Mouse (Mus musculus): ENCODE results near the gene S100pbp. TPM values are rescaled to one million over a fixed set of nuclear protein-coding genes. Genes with fewer than 3 reads are reported as not detected.
"Not testable (repeated sequence)": the region's sequence is repeated elsewhere in the genome, so short reads cannot be mapped to it uniquely, and the experiment has no call there.

The S100pbp gene
- polyA plus RNA-seq, 1 experiment from 2014 or later, result 17.2 TPM

DNA sequence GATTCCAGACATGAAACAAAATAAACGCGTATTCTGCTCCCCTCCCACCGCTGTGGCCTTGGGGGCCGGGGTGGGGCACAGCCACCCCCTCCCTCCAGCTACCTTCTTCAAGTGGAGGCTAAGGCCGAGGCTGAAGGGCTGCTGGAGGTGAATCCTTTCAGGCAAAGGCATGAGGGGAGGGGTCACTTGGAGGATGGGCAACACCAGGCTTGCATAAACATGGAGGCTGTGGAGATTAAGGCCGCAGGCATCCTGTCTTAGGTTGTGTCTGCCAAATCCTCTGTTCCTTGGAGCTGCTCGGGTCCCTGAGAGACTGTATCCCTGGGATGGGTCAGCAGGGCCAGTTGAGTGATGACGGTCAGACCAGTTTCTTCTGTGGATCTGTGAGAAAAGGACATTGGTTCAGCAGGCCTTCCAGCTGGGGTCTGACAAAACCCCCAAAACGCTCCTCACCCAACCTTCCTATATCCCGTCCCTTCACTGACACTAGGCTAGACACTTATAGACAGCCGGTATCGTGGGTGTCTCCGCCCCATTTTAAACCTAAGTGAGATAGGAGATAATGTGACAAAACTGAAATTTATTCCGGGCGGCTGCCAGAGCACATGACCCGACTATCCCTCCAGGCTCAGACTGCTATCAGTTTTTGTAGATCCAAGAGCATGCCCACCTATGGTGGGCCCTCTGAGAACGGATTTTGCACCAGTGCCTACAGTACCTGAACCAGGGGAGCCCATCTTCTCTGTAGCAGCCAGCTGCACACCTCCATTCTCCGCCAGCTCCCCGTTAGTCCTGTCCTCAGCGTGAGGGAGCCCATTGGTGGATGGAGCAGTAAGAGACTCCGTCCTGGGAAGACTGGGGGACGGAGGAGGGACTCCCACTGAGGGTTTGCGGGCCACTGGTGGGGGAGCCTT, 31.8 kb upstream of the S100pbp start:
- 79% methylated on average over 23 of the region's 23 CpGs for WGBS

DNA sequence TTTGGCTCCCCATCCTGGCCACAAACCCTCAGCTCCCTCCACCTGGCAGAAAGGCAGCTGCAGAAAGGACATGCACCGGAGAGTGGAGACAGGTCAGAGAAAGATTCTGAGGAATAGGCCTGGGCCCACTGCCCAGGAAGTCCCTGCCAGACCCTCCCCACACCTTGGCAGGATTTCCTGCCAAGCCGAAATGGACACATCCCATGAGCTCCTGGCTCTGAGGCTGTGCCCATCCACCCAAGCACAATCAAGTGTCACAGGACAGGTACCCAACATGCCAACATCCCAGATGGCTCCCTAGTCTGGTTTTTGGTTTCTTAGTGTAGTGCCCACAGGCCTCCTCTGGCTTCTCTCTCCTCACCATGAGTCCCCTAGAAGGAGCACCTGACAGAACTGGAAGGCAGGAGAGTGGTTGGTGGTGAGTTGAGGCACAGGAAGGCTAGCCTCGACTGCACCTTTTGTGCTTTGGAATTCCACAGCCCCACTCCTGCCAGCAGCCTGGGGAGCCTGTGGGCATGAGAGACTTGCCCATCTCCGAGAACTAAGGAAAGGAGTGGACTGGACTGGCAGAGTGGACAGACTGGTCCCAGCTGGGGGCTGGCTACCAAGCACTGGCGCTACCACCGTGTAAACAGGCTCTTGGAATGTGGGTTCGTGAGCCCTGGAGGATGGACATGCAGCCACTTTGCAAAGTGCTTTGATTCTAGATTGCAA, 31.0 kb upstream of the S100pbp start:
- 71% methylated on average over 7 of the region's 7 CpGs for WGBS
- H3K27ac ChIP-seq (ENCODE audit: low read length), result no peak overlapping the region

More for the DNA sequence above, 31.8 kb upstream of the S100pbp start:
- Histone ChIP-seq H3K4me1 (replicated peaks; ENCODE audit: control insufficient read depth, insufficient read depth, low read length) (peaks cover 15% of the 10 kb centered on the region), H3K9ac (replicated peaks; ENCODE audit: low read depth, low read length) (no peak overlapping the region), H3K4me3 (replicated peaks; ENCODE audit: low read length) (no peak overlapping the region), H3K27me3 (replicated peaks; ENCODE audit: control insufficient read depth, insufficient read depth, low read length) (no peaks in the 10 kb centered on the region), H3K36me3 (ENCODE audit: control insufficient read depth, insufficient read depth) (peaks cover 25% of the 10 kb centered on the region), H3K4me2 (ENCODE audit: low read length) (no peak overlapping the region), H3K9me3 (ENCODE audit: control insufficient read depth, low read length) (no peaks in the 10 kb centered on the region), H3K27ac (ENCODE audit: low read length) (no peak overlapping the region)
- no peak for ATAC-seq

DNA sequence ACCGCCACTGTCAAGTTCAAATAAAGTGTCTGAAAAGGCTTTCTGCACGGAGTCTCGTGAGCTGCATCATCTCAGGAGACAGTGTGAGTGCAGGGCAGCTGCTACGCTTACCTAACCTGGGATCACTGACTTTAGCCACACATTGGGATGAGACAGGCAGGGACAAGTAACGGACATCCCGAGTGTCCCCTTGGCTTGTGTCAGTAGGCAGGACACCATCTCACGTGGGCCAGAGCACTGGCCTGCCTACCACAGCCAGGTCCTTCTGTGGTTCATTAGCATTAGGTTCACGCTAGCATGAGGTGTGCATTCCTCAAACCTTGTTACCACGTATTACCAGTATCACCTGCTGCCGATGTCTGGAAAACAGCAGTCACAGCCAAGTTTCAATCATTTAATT, 29.7 kb upstream of the S100pbp start:
- ATAC-seq, result no peak
- peaks cover 8% of the 10 kb centered on the region for H3K4me1 ChIP-seq (replicated peaks; ENCODE audit: control insufficient read depth, insufficient read depth, low read length)
- H3K9me3 ChIP-seq (ENCODE audit: control insufficient read depth, low read length), result no peaks in the 10 kb centered on the region
- H3K4me2 ChIP-seq (ENCODE audit: low read length), result no peak overlapping the region
- no peak overlapping the region for H3K27ac ChIP-seq (ENCODE audit: low read length)
- H3K36me3 ChIP-seq (ENCODE audit: control insufficient read depth, insufficient read depth), result peaks cover 27% of the 10 kb centered on the region
- 84% methylated on average over 10 of the region's 10 CpGs for WGBS
- H3K9ac ChIP-seq (replicated peaks; ENCODE audit: low read depth, low read length), result no peak overlapping the region
- no peaks in the 10 kb centered on the region for H3K27me3 ChIP-seq (replicated peaks; ENCODE audit: control insufficient read depth, insufficient read depth, low read length)
- H3K4me3 ChIP-seq (replicated peaks; ENCODE audit: low read length), result no peak overlapping the region

More for the DNA sequence above, 31.0 kb upstream of the S100pbp start:
- Histone ChIP-seq H3K4me1 (replicated peaks; ENCODE audit: control insufficient read depth, insufficient read depth, low read length) (peaks cover 8% of the 10 kb centered on the region), H3K4me3 (replicated peaks; ENCODE audit: low read length) (no peak overlapping the region), H3K27me3 (replicated peaks; ENCODE audit: control insufficient read depth, insufficient read depth, low read length) (no peaks in the 10 kb centered on the region), H3K4me2 (ENCODE audit: low read length) (no peak overlapping the region), H3K9ac (replicated peaks; ENCODE audit: low read depth, low read length) (no peak overlapping the region), H3K36me3 (ENCODE audit: control insufficient read depth, insufficient read depth) (peaks cover 25% of the 10 kb centered on the region), H3K9me3 (ENCODE audit: control insufficient read depth, low read length) (no peaks in the 10 kb centered on the region)
- ATAC-seq, result no peak

DNA sequence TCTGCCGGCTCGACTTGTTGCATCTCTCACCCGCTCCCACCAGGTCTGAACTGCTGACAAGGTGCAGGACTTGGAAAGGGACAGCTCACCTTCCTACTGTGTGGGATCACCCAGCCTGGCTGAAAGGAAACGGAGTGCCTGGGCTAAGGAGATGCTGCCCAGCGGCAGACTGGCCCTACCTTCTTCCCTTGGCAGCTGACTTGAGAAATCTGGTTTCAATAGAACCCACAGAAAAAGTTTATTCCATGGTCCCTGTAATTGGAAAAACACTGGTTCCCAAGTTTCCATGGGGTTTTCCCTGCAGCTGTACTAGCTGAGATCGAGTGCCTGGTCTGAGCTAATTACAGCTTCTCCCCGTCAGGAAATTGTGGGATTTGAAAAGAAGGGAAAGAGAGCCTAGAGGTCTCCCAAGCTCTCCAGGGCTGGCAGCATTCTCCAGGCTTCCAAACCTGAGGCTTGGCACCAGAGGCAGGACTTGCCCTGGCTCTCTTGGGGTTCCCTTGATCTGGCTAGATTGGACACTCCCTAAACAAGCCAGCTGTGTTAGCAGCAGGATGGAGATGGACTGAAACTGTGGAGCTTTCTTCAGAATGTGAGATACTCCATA, 29.1 kb upstream of the S100pbp start:
- peaks cover 6% of the 10 kb centered on the region for H3K4me1 ChIP-seq (replicated peaks; ENCODE audit: control insufficient read depth, insufficient read depth, low read length)
- no peak for ATAC-seq
- no peak overlapping the region for H3K4me3 ChIP-seq (replicated peaks; ENCODE audit: low read length)
- no peaks in the 10 kb centered on the region for H3K27me3 ChIP-seq (replicated peaks; ENCODE audit: control insufficient read depth, insufficient read depth, low read length)
- no peak overlapping the region for H3K9ac ChIP-seq (replicated peaks; ENCODE audit: low read depth, low read length)
- H3K9me3 ChIP-seq (ENCODE audit: control insufficient read depth, low read length), result no peaks in the 10 kb centered on the region
- no peak overlapping the region for H3K4me2 ChIP-seq (ENCODE audit: low read length)
- WGBS, result 79% methylated on average over 7 of the region's 7 CpGs
- H3K27ac ChIP-seq (ENCODE audit: low read length), result no peak overlapping the region
- H3K36me3 ChIP-seq (ENCODE audit: control insufficient read depth, insufficient read depth), result peaks cover 27% of the 10 kb centered on the region

DNA sequence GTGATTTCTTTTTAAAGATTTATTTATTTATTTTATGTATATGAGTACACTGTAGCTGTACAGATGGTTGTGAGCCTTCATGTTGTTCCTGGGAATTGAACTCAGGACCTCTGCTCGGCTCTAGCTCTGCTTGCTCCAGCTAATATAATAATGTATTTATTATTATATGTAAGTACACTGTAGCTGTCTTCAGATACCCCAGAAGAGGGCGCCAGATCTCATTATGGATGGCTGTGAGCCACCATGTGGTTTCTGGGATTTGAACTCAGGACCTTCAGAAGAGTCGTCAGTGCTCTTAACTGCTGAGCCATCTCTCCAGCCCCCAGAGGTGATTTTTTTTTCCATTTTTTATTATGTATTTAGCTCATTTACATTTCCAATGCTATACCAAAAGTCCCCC, 23.0 kb upstream of the S100pbp start:
- ATAC-seq; H3K27me3 ChIP-seq (replicated peaks; ENCODE audit: control insufficient read depth, insufficient read depth, low read length): not testable (repeated sequence)

DNA sequence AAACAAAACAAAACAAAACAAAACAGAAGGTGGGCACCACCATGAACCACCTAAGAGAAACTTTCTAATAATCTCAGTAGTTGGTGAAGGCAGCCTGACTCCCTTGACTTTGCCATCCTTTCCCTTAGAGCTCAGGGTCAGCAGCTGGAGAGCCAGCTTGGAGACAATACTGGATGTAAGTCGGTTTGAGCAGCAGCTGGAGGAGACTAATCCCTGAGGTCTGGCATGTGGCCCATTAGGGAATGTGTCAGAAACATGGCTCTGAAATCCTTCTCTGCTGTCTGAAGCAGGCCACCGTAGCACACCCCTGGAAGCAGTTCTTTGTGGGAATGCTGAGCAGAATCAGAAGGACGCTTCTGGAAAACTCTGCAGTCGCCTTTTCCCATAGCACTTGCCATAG, 21.9 kb upstream of the S100pbp start:
- H3K9ac ChIP-seq (replicated peaks; ENCODE audit: low read depth, low read length), result no peak overlapping the region
- WGBS, result 73% methylated on average over 4 of the region's 4 CpGs
- no peaks in the 10 kb centered on the region for H3K9me3 ChIP-seq (ENCODE audit: control insufficient read depth, low read length)
- no peaks in the 10 kb centered on the region for H3K27me3 ChIP-seq (replicated peaks; ENCODE audit: control insufficient read depth, insufficient read depth, low read length)
- H3K4me2 ChIP-seq (ENCODE audit: low read length), result no peak overlapping the region
- H3K27ac ChIP-seq (ENCODE audit: low read length), result no peak overlapping the region
- no peaks in the 10 kb centered on the region for H3K4me1 ChIP-seq (replicated peaks; ENCODE audit: control insufficient read depth, insufficient read depth, low read length)
- peaks cover 42% of the 10 kb centered on the region for H3K36me3 ChIP-seq (ENCODE audit: control insufficient read depth, insufficient read depth)
- no peak for ATAC-seq
- no peak overlapping the region for H3K4me3 ChIP-seq (replicated peaks; ENCODE audit: low read length)

More for the DNA sequence above, 23.0 kb upstream of the S100pbp start:
- H3K36me3 ChIP-seq (ENCODE audit: control insufficient read depth, insufficient read depth), result peaks cover 41% of the 10 kb centered on the region
- H3K4me1 ChIP-seq (replicated peaks; ENCODE audit: control insufficient read depth, insufficient read depth, low read length); H3K27ac ChIP-seq (ENCODE audit: low read length); H3K4me3 ChIP-seq (replicated peaks; ENCODE audit: low read length); H3K9me3 ChIP-seq (ENCODE audit: control insufficient read depth, low read length); H3K9ac ChIP-seq (replicated peaks; ENCODE audit: low read depth, low read length); H3K4me2 ChIP-seq (ENCODE audit: low read length): not testable (repeated sequence)
- 72% methylated on average over 3 of the region's 3 CpGs for WGBS

DNA sequence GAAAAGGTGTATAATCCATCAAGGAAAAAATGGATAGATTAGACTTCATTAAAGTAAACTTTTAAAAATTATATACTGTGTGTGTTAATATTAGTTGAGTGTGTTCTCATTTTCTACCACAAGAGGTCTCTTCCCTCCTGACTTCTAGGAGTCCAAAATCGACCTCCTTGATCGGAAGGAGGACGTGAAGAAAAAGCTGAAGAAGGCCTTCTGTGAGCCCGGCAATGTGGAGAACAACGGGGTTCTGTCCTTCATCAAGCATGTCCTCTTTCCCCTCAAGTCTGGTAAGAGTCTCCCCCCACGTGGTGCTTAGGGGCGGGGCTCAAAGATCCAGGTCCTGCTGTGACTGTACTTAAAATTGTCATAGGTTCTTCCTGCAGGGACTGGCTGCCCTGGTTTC, 20.0 kb upstream of the S100pbp start:
- no peaks in the 10 kb centered on the region for H3K27me3 ChIP-seq (replicated peaks; ENCODE audit: control insufficient read depth, insufficient read depth, low read length)
- H3K4me2 ChIP-seq (ENCODE audit: low read length), result no peak overlapping the region
- H3K9ac ChIP-seq (replicated peaks; ENCODE audit: low read depth, low read length), result no peak overlapping the region
- H3K27ac ChIP-seq (ENCODE audit: low read length), result no peak overlapping the region
- H3K9me3 ChIP-seq (ENCODE audit: control insufficient read depth, low read length), result no peaks in the 10 kb centered on the region
- WGBS, result 46% methylated on average over 7 of the region's 7 CpGs
- ATAC-seq, result no peak
- no peak overlapping the region for H3K4me3 ChIP-seq (replicated peaks; ENCODE audit: low read length)
- H3K36me3 ChIP-seq (ENCODE audit: control insufficient read depth, insufficient read depth), result peaks cover 40% of the 10 kb centered on the region
- no peaks in the 10 kb centered on the region for H3K4me1 ChIP-seq (replicated peaks; ENCODE audit: control insufficient read depth, insufficient read depth, low read length)

DNA sequence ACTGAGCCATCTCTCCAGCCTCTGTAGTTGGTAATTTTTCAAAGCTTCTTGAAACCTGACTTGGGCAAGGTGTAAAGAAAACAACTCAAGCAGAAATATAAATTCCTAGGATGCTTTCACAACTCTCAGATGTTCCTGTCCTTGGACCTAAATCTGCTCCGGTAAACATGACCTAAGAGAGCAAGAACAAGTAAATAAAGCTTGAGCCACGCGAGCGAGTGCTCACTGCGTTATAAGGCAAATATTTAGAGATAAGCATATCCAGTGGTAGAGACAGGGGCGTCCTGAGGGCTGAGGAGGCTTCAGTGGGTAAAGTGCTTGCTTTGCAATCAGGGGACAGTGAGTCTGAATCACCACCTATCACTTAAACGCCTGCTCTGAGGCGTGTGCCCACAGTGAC, 17.3 kb upstream of the S100pbp start:
- H3K9me3 ChIP-seq (ENCODE audit: control insufficient read depth, low read length), result no peaks in the 10 kb centered on the region
- no peak overlapping the region for H3K4me3 ChIP-seq (replicated peaks; ENCODE audit: low read length)
- H3K36me3 ChIP-seq (ENCODE audit: control insufficient read depth, insufficient read depth), result peaks cover 45% of the 10 kb centered on the region
- H3K9ac ChIP-seq (replicated peaks; ENCODE audit: low read depth, low read length), result no peak overlapping the region
- no peaks in the 10 kb centered on the region for H3K27me3 ChIP-seq (replicated peaks; ENCODE audit: control insufficient read depth, insufficient read depth, low read length)
- no peak for ATAC-seq
- no peaks in the 10 kb centered on the region for H3K4me1 ChIP-seq (replicated peaks; ENCODE audit: control insufficient read depth, insufficient read depth, low read length)
- no peak overlapping the region for H3K27ac ChIP-seq (ENCODE audit: low read length)
- WGBS, result 96% methylated on average over 8 of the region's 8 CpGs
- no peak overlapping the region for H3K4me2 ChIP-seq (ENCODE audit: low read length)

DNA sequence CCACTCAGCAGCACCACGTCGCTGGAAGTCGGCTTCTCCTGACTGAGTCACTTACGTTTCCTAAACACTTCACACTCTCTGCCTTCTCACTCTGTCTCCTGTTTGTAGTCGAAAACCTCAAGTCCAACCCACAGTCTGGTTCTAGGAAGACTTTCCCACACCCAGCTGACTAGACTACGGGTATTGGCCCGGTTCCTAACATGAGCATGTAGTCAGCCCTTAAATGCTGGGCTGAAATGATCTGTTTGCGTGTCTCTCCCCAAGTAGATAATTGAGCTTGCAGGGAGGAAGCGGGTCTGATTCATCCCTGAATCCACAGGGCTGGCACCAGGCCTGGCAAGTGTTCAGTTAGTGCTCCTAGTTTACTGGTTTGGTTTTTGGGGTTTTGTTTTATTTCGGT, 15.1 kb upstream of the S100pbp start:
- Histone ChIP-seq H3K4me3 (replicated peaks; ENCODE audit: low read length) (no peak overlapping the region), H3K27ac (ENCODE audit: low read length) (no peak overlapping the region), H3K4me2 (ENCODE audit: low read length) (no peak overlapping the region), H3K9me3 (ENCODE audit: control insufficient read depth, low read length) (no peaks in the 10 kb centered on the region), H3K36me3 (ENCODE audit: control insufficient read depth, insufficient read depth) (peaks cover 42% of the 10 kb centered on the region), H3K9ac (replicated peaks; ENCODE audit: low read depth, low read length) (no peak overlapping the region), H3K4me1 (replicated peaks; ENCODE audit: control insufficient read depth, insufficient read depth, low read length) (no peaks in the 10 kb centered on the region), H3K27me3 (replicated peaks; ENCODE audit: control insufficient read depth, insufficient read depth, low read length) (no peaks in the 10 kb centered on the region)
- ATAC-seq, result no peak
- WGBS, result 89% methylated on average over 10 of the region's 10 CpGs

All from forebrain, embryonic 16.5 days (tissue).